ENCODE assay signal across 31 mouse cellular contexts in genomic region chr12:105598503-105598902, GRCm38 (mm10). TPM values are rescaled to one million over a fixed set of nuclear protein-coding genes. Genes with fewer than 3 reads are reported as not detected.
DNase-seq lines count a peak whose midpoint lies in the region; ATAC-seq lines count a peak whose summit lies in the region.
"Had no signal": no experiment of that assay in that cellular context is flagged by ENCODE, and none has a peak within 500 bp of the region (broad histone marks: within the 10 kb centered on the region; RNA-seq: fewer than 3 reads in every experiment).

No protein-coding gene starts in this region.

- H3K27ac ChIP-seq in forebrain, embryonic 10.5 days = peak overlapping the region; percentile 32; the same call in 1 of the 2 replicates
- H3K27ac ChIP-seq in forebrain, embryonic 12.5 days = no peak overlapping the region
- H3K27ac ChIP-seq: embryonic facial prominence, embryonic 13.5 days; gastrocnemius, adult 2 months; hindbrain, embryonic 12.5 days; hindbrain, embryonic 15.5 days had no signal

- H3K4me3 ChIP-seq in forebrain, embryonic 10.5 days = no peak overlapping the region
- no peak overlapping the region for H3K4me3 ChIP-seq in forebrain, embryonic 12.5 days (replicated peaks)
- H3K4me3 ChIP-seq: embryonic facial prominence, embryonic 10.5 days; embryonic facial prominence, embryonic 13.5 days; erythroblast, embryonic 14.5 days; gastrocnemius, adult 2 months; hindbrain, embryonic 12.5 days; hindbrain, embryonic 15.5 days had no signal

- DNase-seq in forebrain, embryonic 10.5 days (ENCODE audit: extremely low spot score, low spot score) = no peak
- no peak for DNase-seq in layer of hippocampus, postnatal 25 days (ENCODE audit: extremely low spot score in 1 of 2, low spot score in 1 of 2)
- DNase-seq in testis, postnatal 10 days (ENCODE audit: low spot score) = no peak
- DNase-seq: cerebellum, adult 11 months; cerebellum, adult 2 months; cerebellum, adult 9-11 months; cerebellum, postnatal 36 days; embryo, embryonic 11 days; forebrain, postnatal 0 days; gastrocnemius, adult 2 months; gastrocnemius, postnatal 14 days; heart, adult 18-20 months had no signal

- no peak overlapping the region for H3K4me2 ChIP-seq in forebrain, embryonic 12.5 days
- H3K4me2 ChIP-seq: embryonic facial prominence, embryonic 13.5 days; hindbrain, embryonic 12.5 days; hindbrain, embryonic 15.5 days had no signal

- peaks cover 37% of the 10 kb centered on the region for H3K4me1 ChIP-seq in forebrain, embryonic 10.5 days
- H3K4me1 ChIP-seq in forebrain, embryonic 12.5 days = peaks cover 13% of the 10 kb centered on the region

- ATAC-seq in forebrain, embryonic 12.5 days (ENCODE audit: low FRiP score) = no peak
- ATAC-seq in common myeloid progenitor, adult 5-6 weeks (replicated peaks; ENCODE audit: low read depth, poor library complexity, severe bottlenecking) = peak; percentile 56; the same call in 1 of the 2 replicates
- peak; percentile 33; the same call in 1 of the 2 replicates for ATAC-seq in megakaryocyte progenitor cell, adult 5-6 weeks (replicated peaks; ENCODE audit: poor library complexity)
- ATAC-seq: forebrain, embryonic 14.5 days; forebrain, postnatal 0 days; intestine, postnatal 0 days had no signal

- H3K36me3 ChIP-seq in forebrain, embryonic 10.5 days (replicated peaks) = no peaks in the 10 kb centered on the region
- no peaks in the 10 kb centered on the region for H3K36me3 ChIP-seq in forebrain, embryonic 12.5 days (replicated peaks)
- H3K36me3 ChIP-seq: embryonic facial prominence, embryonic 10.5 days; embryonic facial prominence, embryonic 13.5 days; hindbrain, embryonic 12.5 days; hindbrain, embryonic 15.5 days had no signal

- no peaks in the 10 kb centered on the region; the same call in 1 of the 2 replicates for H3K9me3 ChIP-seq in forebrain, embryonic 10.5 days
- H3K9me3 ChIP-seq in forebrain, embryonic 12.5 days = no peaks in the 10 kb centered on the region
- H3K9me3 ChIP-seq: embryonic facial prominence, embryonic 10.5 days; embryonic facial prominence, embryonic 13.5 days; hindbrain, embryonic 12.5 days; hindbrain, embryonic 15.5 days had no signal

- 82% methylated on average over 10 of the region's 10 CpGs for WGBS in forebrain, embryonic 10.5 days
- WGBS in forebrain, embryonic 12.5 days = 86% methylated on average over 10 of the region's 10 CpGs

- no peaks in the 10 kb centered on the region for H3K27me3 ChIP-seq in forebrain, embryonic 10.5 days (ENCODE audit: poor library complexity, severe bottlenecking)
- H3K27me3 ChIP-seq in forebrain, embryonic 12.5 days = no peaks in the 10 kb centered on the region; the same call in 1 of the 2 replicates
- H3K27me3 ChIP-seq: embryonic facial prominence, embryonic 13.5 days; hindbrain, embryonic 12.5 days; hindbrain, embryonic 15.5 days had no signal

- H3K9ac ChIP-seq in forebrain, embryonic 12.5 days = no peak overlapping the region
- H3K9ac ChIP-seq: embryonic facial prominence, embryonic 13.5 days; forebrain, postnatal 0 days; hindbrain, embryonic 12.5 days; hindbrain, embryonic 15.5 days had no signal

RNA-seq across cellular contexts. Expression of gene Bdkrb1, which starts 4.4 kb away (rescaled TPM):
- not detected in 2 replicates for polyA plus RNA-seq in forebrain, embryonic 10.5 days (2016; fragmentation: Nextera tagmentation; extraction: Ambion mirVana)
- polyA plus RNA-seq in forebrain, embryonic 12.5 days (2016; fragmentation: Nextera tagmentation; extraction: Ambion mirVana) = 0.24 TPM in 1 of 2 replicates, not detected in the other
- not detected in 2 replicates for total RNA-seq in common myeloid progenitor, adult 5-6 weeks (2017)
- total RNA-seq in megakaryocyte progenitor cell, adult 5-6 weeks (2015) = not detected in 2 replicates
- total RNA-seq in megakaryocyte progenitor cell, adult 5-6 weeks (2017) = not detected in 2 replicates
- under 1 TPM in 1 of 2 experiments, not detected in 1; 0.35 TPM for total RNA-seq in layer of hippocampus, postnatal 25 days (2021)
- total RNA-seq: adrenal gland, adult 2 months; adrenal gland, postnatal 4 days; ES-E14; forebrain, postnatal 0 days; gastrocnemius, postnatal 14 days; heart, adult 18-20 months; heart, postnatal 25 days; hematopoietic stem cell, adult 5-6 weeks had no signal
- polyA plus RNA-seq: cerebellum, adult 2 months; embryonic facial prominence, embryonic 13.5 days; erythroblast, embryonic 14.5 days; forebrain, embryonic 14.5 days; frontal cortex, adult 2 months; heart, embryonic 14.5 days; heart, postnatal 0 days; hindbrain, embryonic 12.5 days; intestine, embryonic 14.5 days had no signal

RNA-seq across cellular contexts. Expression of gene Bdkrb2, which starts 35.5 kb away (rescaled TPM):
- polyA plus RNA-seq in forebrain, embryonic 10.5 days (2016; fragmentation: Nextera tagmentation; extraction: Ambion mirVana) = 0.25 and 0.42 TPM in 2 replicates
- 0.35 and 0.40 TPM in 2 replicates for polyA plus RNA-seq in forebrain, embryonic 12.5 days (2016; fragmentation: Nextera tagmentation; extraction: Ambion mirVana)
- total RNA-seq in common myeloid progenitor, adult 5-6 weeks (2017) = not detected in 2 replicates
- total RNA-seq in megakaryocyte progenitor cell, adult 5-6 weeks (2015) = not detected in 2 replicates
- not detected in 2 replicates for total RNA-seq in megakaryocyte progenitor cell, adult 5-6 weeks (2017)
- under 1 TPM; 0.31 to 0.44 TPM for total RNA-seq in layer of hippocampus, postnatal 25 days (2021)
- total RNA-seq: hematopoietic stem cell, adult 5-6 weeks had no signal
- polyA plus RNA-seq: erythroblast, embryonic 14.5 days had no signal
